Mouse (Mus musculus): Measurements from ENCODE around the gene Atrnl1.

- TF ChIP-seq CTCF (IDR thresholded peaks at IDR 0.05; ENCODE audit: insufficient read depth, low read length), result no peak
- no peak for TF ChIP-seq POLR2A (IDR thresholded peaks at IDR 0.05; ENCODE audit: borderline replicate concordance, extremely low read depth, low read depth, low read length)
These were observed 29.9 kb upstream of the Atrnl1 start for GRCm38 (mm10) chr19:57580962-57581361.
